Mouse (Mus musculus) E14TG2a.4 (cell line): ENCODE data around the gene Rsph10b.

Source experiments
- H3K27me3 ChIP-seq: 2 replicates; pipeline ENCODE4 v1.6.1; 2014; ENCODE audit warnings: low read length, control low read depth; ENCODE audit not compliant: insufficient read depth
- H3K36me3 ChIP-seq: 2 replicates; pipeline ENCODE4 v1.6.1; 2014; ENCODE audit warnings: low read length, control low read depth; ENCODE audit not compliant: insufficient read depth
- H3K4me1 ChIP-seq: replicated peaks from 2 replicates; pipeline ENCODE4 v1.6.1; 2014; ENCODE audit warnings: low read depth, low read length, control low read depth
- H3K4me3 ChIP-seq: replicated peaks from 2 replicates; pipeline ENCODE4 v1.5.1; 2014; ENCODE audit warnings: mild to moderate bottlenecking, low read length
- H3K9me3 ChIP-seq: 2 replicates; pipeline ENCODE4 v1.6.1; 2014; ENCODE audit warnings: low read length, control low read depth
- CTCF ChIP-seq: conservative IDR thresholded peaks from 2 replicates; pipeline ENCODE4 v1.5.1; 2014; ENCODE audit warnings: low read length
- NANOG ChIP-seq: IDR thresholded peaks from 2 replicates; pipeline ENCODE4 v1.6.1; 2014; ENCODE audit warnings: borderline replicate concordance, low read length, mixed read lengths
- POU5F1 ChIP-seq: IDR thresholded peaks from 2 replicates; pipeline ENCODE4 v1.6.1; 2014; ENCODE audit warnings: low read length, borderline replicate concordance

The Rsph10b gene

GRCm38 (mm10) chr5:144015845-144016244 lies 83.0 kb downstream of the Rsph10b start:
- Histone ChIP-seq H3K4me1 (peaks cover 8% of the 10 kb centered on the region), H3K27me3 (no peaks in the 10 kb centered on the region), H3K4me3 (no peak overlapping the region), H3K9me3 (no peaks in the 10 kb centered on the region), H3K36me3 (peaks cover 19% of the 10 kb centered on the region)
- TF ChIP-seq CTCF (no peak), NANOG (no peak), POU5F1 (no peak)

- Histone ChIP-seq H3K27me3 (no peaks in the 10 kb centered on the region), H3K4me1 (no peaks in the 10 kb centered on the region), H3K36me3 (no peaks in the 10 kb centered on the region), H3K4me3 (no peak within 1 kb of the TSS), H3K9me3 (no peaks in the 10 kb centered on the region)
- TF ChIP-seq NANOG = no peak
- TF ChIP-seq CTCF = no peak
- no peak for TF ChIP-seq POU5F1
Measured at GRCm38 (mm10) chr5:144026620-144027263, 93.9 kb downstream of the Rsph10b start, which contains the start of gene Ocm. TSS of gene Ocm (minus strand) at chr5:144026670.

- H3K4me1 ChIP-seq = peaks cover 23% of the 10 kb centered on the region
Measured at GRCm38 (mm10) chr5:144032491-144032890, 99.7 kb downstream of the Rsph10b start.

DNA sequence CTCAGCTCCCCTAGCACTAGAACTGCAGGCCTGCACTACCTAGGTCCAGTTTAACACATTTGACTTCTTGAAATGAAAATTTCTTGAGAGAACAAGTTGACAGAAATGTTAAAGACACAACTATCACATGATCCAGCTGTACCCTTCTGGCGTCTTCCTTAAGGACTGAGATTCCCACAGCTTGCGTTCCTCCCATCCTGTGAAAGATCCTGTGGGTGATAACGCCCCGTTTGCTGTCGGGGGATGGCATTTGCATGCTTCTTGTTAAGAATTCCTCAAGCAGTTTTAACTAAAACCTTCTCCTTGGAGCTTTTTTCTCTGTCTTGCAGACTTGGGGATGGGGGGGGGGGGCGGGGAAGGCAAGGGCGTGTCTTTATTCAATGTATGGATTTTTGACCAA lies 101.7 kb downstream of the Rsph10b start:
- Histone ChIP-seq H3K36me3 (no peaks in the 10 kb centered on the region), H3K27me3 (0 out of 2 replicates have a peak, but pooled peaks cover 4% of the 10 kb centered on the region), H3K9me3 (no peaks in the 10 kb centered on the region), H3K4me3 (no peak overlapping the region), H3K4me1 (peaks cover 35% of the 10 kb centered on the region)
- no peak for TF ChIP-seq NANOG
- TF ChIP-seq POU5F1 = no peak
- TF ChIP-seq CTCF = no peak

More at GRCm38 (mm10) chr5:144032491-144032890, 99.7 kb downstream of the Rsph10b start:
- TF ChIP-seq NANOG (no peak), CTCF (no peak), POU5F1 (no peak)
- Histone ChIP-seq H3K9me3 (no peaks in the 10 kb centered on the region), H3K36me3 (no peaks in the 10 kb centered on the region), H3K4me3 (no peak overlapping the region), H3K27me3 (0 out of 2 replicates have a peak, but pooled peaks cover 4% of the 10 kb centered on the region)
